Mouse (Mus musculus) adrenal gland, postnatal 36 days (tissue): ENCODE data around the gene Rasip1. TPM values are rescaled to one million over a fixed set of nuclear protein-coding genes. Genes with fewer than 3 reads are reported as not detected.
A peak's percentile ranks its signal among the peaks of the same experiment; 100 is the strongest.
"Not testable (repeated sequence)": the region's sequence is repeated elsewhere in the genome, so short reads cannot be mapped to it uniquely, and the experiment has no call there.

Experiments used
- DNase-seq, 2 experiments: peaks; one replicate each; pipeline ENCODE4 v3.0.0; 2021; ENCODE audit warnings: mixed read lengths in 1 of 2
- total RNA-seq, 2 experiments: library from RNA; stranded (reverse); gene quantifications; 2 replicates each; pipeline ENCODE4 v1.2.3; 2021

The Rasip1 gene
- total RNA-seq, 2 experiments from 2014 or later = 18.7 to 26.0 TPM

DNA sequence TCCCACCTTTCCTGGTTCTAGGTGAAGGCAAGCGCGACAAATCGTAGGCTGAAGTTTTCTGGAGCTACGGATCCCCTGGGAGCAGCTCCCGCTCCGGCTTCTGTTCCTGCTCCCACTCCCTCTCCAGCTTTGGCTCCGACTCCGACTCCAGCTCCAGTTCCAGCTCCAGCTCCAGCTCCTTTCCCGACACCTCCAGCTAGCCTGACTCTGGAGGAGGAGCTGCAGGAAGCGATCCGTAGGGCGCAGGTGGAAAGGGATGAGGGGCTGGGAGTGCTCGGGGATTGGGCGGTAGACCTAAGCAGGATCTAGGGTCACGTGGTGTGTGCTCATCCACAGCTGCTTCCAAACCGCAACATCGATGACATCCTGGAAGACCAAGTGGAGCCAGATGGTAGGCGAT, 16.9 kb downstream of the Rasip1 start:
- peak in 1 of 2 experiments; percentile 37 for DNase-seq

DNA sequence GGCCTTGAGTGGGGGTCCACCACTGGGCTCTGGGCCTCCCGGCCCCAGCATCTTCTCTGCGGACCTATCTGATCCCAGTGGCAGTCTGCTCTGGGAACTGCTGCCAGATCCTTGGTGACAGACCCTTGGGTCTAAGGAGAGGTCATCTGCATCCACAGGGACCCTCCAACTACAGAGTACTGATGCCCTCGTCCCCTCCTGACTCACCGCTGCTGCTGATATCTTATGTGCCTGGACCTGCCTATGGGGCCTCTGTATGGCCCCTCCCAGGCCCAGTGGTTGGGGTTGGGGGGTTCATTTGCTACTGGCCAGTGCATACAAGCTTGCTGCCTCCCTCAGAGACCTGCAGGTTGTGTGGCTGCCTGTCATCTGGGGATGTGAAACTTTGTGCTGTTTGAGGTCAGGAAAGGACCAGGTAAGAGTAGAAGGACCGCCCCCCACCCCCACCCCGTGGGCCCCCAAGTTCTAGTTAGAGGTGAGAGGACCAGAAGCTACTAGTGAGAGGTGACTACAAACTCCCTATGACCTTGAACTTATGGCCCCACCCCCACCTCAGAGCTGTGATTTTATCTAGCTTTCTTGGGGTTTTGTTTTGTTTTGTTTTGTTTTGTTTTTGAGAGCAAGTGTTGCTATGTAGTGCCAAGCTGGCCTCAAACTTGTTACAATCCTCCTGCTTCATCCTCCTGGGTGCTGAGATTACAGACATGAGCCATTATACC, 17.7 kb downstream of the Rasip1 start:
- no peak for DNase-seq

DNA sequence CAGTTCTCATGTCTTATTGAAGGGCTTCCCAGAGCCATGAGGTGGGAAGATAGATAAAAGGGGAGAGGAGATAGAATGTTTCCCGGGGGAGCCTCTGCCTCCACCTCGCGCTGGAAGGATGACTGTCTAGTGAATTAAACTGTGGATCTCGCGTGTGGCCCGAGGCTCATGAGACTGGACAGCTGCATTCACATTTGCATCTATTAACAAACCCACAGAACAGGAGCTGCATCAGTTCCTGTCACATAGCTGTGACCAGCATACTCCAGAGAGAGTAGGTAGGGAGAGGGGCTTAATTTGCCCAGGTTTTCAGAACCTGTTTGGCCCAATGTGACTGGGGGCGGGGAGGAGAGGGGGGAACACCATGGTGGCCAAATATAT, 18.3 kb downstream of the Rasip1 start:
- DNase-seq = no peak

DNA sequence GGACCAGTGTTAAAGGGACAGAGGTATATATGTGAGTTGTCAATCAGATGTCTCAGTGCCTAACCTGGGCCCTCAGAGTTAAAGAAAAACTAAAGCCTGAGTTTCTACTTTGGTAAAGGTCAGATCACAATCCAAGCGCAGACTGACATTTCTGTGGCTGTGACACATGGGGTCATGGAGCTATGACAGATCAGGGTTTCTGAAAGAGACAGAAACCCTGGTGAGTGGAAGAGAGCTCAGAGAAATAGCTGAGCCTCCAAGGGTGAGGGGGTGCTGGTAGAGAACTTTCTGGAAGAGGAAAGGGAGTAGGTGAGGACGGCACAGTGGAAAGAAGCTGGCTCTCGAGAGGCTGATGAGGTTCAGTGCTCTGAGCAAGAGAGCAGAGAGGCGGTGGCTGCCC, 19.4 kb downstream of the Rasip1 start:
- DNase-seq = peak; percentile 46 to 55

DNA sequence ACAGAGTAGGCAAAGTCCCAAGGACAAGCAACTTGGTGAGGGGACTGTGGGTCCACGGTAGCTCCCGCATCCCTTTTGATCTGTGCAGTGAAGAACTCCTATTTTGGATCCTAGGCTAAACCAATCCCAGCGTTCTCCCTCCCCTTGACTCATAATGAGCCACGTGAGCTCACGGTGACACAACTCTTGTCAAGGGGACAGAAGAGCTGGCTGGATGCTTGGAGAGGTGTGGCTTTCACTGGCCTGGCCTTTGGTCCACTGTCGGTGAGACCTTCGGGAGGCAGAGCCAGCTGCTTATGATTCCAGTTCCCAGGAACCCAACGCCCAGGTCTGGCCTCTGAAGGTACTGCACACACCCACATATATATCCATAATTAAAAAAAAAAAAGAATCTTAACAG, 22.1 kb downstream of the Rasip1 start:
- DNase-seq = peak; percentile 60 to 72

DNA sequence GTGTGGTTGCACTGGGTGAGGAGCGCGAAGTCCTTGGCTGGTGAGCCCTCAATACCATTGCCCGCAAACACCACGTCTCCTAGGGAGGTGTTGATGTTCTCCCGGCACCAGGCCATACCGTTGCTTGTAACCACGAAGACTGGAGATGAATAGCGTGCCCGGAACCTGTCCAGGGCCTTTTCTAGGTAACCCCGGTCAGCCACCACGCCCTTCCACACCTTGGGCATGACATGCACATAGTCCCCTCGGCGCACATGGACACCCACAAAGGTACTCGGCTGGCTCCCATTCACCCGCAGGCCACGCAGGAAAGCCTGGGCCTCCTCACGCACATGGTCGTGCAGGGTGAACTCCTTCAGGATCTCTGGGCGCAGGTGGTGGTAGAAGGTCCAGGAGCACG, 23.2 kb downstream of the Rasip1 start:
- not testable (repeated sequence) for DNase-seq

DNA sequence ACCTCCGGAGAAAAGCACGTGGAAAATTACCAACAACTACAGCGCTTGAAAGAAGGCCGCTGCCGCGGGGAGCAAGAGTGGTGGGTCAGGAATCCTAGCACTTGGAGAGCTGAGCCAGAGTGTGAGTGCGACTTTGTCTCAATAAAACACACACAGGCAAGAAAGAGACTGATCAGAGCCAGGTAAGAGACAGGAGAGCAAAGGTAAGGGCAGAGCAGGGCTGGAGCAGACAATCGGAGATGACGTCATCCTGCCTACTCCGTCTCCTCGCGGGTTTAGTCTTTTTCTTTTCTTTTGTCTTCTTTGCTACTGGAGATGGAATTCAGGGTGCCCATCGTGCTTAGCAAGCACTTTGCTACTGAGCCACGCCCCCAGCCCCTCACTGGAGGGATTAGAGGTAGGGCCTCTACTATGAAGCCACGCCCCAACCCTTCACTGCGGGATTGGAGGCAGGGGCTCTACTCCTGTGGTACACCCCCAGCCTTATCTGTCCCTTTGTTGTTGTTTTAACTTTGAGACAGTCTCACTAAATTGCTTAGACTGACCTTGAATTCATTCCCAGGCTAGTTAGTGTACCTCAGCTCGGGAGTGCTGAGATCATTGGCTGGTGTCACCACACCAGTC, 27.2 kb downstream of the Rasip1 start:
- no peak for DNase-seq

DNA sequence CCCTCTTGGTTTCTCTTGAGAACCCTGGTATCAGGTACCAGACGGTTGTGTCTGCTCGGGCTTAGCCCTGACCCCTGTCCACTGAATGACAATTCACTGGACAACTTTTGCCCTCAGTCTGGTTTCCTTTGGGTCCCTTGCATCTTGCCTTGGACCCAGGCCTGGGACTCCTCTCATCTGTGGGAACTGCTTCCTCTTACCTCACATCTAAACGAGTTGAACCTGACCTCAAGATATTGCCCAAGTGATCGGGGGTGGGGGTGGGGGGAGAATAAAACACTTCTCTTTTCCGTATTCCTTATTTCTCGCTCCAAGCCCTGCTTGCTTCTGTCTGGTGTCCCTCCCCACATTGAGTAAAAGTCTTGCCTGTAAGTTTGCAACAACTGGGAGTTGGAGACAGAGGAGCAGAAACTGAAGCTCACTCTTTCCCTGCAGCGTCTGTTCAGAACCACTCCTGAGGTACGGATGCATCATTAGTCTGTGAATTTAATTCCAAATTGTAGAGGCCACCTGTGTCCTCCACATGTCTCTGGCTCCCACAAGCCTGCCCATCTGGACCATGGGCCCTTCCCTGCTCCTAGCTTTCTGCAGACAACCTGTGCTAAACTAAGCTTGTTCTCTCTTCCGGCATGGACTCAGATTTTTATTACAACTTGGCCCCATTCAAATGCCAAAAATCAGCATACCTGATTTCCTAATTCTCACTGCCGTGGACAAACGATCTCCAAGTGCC, 33.6 kb downstream of the Rasip1 start:
- DNase-seq = no peak

DNA sequence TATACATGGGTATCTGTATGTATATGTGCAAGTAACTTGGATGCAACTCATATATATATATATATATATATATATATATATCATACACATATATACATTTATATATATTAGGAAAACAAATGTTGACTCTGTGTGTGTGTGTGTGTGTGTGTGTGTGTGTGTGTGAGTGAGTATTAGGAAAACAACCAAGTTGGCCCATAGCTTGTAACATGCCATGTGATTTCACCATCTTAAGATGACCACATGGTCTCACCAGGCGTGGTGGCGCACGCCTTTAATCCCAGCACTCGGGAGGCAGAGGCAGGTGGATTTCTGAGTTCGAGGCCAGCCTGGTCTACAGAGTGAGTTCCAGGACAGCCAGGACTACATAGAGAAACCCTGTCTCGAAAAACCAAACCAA, 34.4 kb downstream of the Rasip1 start:
- DNase-seq = not testable (repeated sequence)

DNA sequence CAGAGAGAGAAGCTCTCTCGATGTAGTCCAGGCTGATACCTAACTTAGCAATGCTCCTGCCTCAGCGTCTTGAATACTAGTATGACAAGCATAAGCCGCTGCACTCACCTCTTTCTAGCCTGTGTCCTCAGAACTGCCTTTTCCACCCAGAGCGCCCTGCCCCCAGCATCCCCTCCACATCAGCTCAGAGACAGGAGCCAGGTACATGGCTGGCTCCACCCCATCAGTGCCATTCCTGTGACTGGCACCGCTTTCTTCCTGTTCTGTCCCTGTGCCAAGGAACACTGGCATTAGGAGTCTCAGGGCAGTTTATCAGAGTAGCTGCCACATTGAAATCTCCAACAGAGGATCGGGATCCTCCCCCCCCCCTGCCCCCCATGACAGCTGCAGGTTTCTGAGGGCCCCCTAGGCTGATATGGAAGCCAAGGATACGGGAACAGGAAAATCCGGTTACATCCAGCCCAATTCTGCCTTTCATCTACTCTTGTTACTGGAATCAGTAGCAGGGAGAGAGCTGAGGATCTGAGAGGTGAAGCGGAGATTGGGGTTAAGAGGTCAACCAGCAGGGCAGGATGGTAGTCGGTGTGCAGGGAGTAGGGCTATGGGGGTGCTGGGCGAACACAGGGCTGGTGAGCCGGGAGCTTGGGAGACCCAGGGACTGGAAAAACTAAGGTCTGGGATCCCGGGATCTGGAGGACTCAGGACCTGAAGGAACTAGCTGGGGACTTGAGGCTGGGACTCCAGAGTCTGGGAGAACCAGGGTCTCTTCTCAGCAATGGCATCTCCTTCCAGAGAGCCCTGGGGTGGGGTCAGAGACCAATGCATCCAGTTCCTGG, 38.2 kb downstream of the Rasip1 start:
- no peak for DNase-seq

DNA sequence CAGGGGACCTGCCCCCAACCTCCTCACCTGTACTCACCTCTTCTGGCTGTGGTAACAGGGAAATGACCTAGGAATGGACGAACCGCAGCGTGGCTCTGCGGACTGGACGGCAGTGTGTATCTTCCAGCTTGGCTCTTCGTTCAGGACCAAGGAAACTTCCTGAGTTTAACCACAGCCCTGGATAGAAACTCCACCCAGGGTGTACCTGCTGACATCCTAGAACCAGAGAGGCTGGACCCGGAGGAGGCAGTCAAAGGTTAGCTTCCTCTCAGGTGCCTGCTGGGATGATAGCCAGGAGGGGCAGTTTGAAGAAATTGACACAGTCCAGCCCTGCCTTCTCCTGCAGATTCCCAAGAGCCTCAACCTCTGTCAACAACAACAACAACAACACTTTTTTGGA, 38.9 kb downstream of the Rasip1 start, which contains the start of gene Fut2:
Gene Fut2 (minus strand): TSS at position 234 of the 400 bp plus-strand sequence.
- DNase-seq = no peak

DNA sequence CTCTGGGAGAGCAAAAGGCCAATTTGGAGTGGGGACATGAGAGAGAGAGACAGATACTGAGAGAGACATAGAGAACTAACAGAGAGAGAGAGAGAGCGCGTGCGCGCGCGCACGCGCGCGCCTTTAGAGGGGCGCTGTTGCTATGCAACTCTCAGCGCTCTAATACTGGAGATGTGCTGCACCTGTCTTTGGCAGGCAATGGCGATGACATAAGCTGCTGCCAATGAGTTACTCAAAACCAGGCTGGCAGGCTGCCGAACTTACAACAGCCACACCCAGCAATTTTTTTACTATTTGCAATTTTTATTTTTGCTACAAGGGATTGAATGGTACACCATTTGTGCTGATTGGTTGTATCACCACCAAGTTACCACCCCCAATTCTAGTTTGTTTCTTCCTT, 40.5 kb downstream of the Rasip1 start:
- DNase-seq = no peak

DNA sequence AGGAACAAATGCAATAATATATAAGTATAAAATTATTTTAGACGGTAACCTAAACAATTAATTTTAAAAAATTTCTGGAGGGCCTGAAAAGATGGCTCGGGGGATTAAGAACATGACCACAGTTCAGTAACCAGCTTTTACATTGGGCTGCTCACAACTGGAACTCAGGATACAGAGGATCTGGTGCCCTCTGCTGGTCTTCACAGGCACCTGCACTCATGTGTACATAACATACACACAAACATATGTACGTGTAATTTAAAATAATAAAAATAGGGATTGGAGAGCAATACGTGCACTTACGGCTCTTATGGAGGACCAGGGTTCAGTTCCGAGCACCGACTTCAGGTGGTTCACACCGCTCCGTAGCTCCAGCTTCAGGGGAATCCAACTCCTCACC, 41.6 kb downstream of the Rasip1 start:
- DNase-seq = no peak

DNA sequence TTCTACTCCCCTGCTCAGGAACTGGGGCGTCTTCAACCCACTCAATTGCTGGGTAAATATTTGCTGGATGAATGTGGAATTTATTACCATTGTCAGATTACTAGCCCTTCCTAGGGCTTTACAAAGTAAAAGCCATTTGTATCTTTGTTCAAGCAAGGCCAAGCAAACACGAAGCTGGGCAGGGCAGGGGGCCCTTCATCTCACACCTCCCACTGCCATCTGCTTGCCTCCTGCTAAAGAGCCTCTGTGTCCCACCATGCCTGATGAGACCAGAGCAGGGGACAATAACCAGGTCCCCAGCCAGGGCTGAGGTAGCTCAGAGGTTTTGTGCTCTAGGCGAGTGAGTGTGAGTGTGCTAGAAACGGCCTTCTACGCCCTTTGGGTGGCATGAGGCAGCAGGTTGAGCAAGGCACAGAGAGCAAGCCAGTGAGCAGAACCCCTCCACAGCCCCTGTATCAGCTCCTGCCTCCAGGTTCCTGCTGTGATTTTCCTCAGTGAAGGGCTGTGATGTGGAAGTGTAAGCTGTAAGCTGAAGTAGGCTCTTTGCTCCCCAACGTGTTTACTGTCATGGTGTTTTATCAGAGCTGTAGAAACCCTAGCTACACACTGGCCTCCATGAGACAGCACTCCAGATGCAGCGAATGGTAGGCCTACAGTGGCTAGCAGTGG, 50.5 kb downstream of the Rasip1 start:
- DNase-seq = no peak

DNA sequence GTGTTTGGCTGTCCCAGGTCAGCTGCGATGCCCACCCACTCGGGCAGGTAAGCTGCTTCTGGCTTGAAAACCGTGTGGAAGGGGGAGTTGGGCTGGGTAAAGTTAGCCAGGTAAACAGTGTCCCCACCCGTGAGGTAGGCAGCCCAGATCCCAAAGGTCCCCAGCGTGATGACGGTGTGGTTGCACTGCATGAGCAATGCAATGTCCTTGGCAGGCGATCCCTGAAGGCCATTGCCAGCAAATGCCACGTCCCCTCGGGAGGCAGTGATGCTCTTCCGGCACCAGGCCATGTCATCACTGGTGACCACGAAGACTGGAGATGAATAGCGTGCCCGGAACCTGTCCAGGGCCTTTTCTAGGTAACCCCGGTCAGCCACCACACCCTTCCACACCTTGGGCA, 51.2 kb downstream of the Rasip1 start:
- peak; percentile 75 to 81 for DNase-seq

DNA sequence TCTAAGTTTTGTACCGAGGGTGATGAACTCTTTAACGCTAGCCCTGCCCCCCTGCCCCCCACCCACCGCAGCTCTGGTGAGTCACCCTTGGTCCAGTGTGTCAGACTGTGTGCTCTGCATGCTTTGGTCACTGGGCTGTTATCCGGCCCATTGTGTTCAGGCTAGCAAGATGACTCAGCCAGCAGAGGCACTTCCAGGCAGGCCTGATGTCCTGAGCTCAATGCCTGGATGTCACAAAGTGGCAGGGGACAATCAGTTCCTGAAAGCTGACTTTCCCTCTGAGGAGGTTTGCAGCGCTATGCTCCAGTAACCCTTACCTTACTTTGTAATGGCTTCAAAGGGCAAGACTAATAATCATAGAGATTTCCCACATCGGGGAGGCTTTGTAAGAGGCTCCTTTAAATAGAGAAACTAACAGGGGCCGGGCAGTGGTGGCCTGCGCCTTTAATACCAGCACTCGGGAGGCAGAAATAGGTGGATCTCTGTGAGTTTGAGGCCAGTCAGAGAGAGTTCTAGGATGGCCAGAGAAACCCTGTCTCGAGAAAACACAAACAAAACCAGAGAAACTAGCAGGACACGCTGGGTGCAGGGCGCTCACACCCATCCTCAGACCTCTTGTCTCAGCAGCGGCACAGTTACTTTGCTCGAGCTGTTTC, 52.8 kb downstream of the Rasip1 start:
- peak; percentile 80 to 81 for DNase-seq

DNA sequence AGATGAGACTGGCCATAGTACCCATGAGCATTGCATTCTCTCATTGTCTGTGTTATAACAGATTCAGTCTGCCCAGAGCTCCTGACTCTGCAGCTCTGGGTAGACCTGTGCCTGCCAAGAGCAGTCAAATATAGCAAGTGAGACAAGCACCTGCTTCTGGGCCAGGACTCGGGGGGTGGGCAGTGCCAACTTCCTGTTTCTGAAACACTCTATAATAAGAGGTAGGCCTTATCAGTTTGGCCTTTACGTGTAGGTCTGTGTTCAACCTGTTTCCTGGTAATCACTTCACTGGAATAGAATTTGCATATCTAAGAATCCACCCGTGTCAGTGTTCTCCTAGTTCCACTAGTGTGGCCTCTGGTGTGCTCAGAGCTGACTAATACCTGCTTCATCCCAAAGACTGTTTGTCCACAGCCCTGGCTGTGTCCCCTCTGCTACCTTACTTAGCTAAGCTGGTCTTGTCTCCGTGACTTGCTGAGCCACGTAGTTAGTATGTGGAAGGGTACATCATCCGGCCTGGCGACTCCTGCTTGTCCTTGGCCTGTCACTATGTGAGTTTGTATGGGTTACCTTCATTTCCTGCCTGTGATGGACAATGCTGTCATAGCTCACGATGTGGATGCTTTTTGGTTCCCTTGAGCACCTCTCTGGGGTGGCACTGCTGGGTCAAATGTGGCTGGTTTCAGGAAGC, 53.9 kb downstream of the Rasip1 start:
- DNase-seq = no peak

DNA sequence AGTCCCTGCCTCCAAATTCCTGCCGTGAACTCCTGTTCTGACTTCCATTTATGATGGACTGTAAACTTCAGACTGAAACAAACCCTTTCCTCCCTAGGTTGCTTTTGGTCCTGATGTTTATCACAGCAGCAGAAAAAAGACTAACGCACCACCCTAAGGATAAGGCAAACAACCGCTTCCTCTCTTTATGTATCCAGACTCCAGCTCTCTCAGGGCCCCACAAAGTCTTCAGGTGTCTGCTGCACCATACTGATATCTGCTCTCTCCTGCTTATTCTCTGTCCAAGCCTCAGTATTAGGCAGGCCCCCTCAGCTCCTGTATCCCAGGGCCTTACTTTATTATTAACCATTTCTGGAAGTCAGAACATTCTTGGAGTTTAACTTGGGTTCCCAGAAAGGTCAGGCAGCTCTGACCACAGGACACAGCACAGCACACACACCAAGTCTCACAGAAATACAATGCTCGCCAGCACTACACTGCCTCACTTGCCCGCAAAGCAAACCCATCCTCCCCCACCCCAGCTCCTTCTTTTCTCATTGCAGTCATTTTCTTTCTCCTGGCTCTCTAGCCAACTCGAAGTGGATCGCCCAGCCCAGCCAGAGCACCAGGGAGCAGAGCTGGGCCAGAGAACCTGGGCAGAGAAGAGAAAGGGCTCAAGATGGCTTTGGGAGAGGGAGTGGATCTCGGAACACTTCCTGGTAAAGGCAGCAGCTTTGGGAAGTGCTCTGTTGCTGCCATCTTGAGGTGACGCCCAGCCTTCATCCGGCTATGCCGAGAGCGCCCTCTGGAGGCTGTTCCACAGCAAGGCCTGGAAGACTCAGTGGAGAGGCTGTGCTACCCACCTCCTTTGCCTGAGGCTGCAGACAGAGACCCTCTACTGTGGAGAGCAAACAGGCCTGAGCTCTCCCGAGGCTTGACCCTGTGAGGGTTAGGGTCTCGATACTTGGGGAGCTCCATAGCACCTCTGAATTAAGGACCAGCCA, 55.1 kb downstream of the Rasip1 start:
- DNase-seq = peak; percentile 91

DNA sequence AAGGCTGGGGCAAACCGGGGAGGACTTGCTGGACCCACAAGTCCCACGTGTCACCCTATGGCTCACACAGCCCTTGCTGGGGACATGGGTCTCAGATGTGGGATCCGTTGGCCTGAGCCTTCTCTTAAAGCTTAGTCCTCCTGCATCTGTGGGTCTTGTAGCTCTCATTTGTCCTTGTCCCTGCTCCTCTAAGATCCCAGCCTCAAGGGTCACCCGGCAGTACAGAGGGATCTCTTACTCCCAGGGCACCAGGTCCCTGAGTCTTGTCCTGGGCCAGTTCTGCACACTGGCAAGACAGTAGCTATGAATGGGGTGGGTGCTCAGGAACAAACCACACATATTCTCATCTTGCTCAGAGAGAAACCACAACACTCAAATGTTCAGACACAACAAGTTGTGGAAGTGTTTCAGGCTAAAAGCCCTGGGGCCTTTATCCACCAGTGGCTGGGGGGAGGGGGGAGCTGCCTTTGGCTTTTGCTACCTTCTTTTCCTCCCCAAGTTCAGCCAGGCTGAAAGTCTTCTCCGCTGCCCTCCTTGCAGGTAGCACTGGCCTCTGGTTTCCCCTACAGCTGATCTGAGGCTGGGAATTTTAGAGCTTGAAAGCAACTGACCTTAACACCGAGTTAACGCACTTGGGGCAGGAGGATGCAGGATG, 56.2 kb downstream of the Rasip1 start, which contains the start of gene Ntn5:
Gene Ntn5 (plus strand): TSS at position 627 of the 655 bp plus-strand sequence.
- no peak for DNase-seq
